Mouse (Mus musculus): ENCODE data around the gene Kcnn4. TPM values are rescaled to one million over a fixed set of nuclear protein-coding genes. Genes with fewer than 3 reads are reported as not detected.

Kcnn4 gene
- total and polyA plus RNA-seq, 2 experiments from 2014 or later = 0.27 to 0.81 TPM

DNA sequence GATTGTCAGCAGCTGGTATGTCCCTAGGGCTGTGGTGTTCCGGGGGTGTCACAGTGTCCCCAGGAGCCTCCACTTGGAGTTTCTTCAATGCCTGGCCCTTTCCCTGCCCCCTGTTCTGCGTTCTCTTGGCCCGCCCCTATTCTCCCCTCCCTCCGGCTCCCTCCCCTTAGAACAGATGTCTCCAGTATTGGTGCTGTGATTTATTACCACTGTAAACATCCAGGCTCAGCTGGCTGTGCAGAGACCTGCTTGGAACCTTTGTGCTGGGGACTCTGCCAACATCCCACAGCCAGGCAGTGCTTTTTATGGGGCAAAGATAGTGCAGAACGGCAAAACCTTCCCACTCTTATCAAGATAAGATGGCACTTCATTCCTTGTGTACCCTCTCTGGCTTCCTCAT, 21.0 kb downstream of the Kcnn4 start:
- Histone ChIP-seq H3K9ac (replicated peaks; ENCODE audit: low read length, poor library complexity, severe bottlenecking) (no peak overlapping the region), H3K9me3 (ENCODE audit: low read length) (no peaks in the 10 kb centered on the region), H3K4me3 (ENCODE audit: low read depth, low read length) (no peak overlapping the region), H3K4me2 (ENCODE audit: low read depth, low read length, poor library complexity, severe bottlenecking) (no peak overlapping the region), H3K27me3 (ENCODE audit: insufficient read depth, low read length) (no peaks in the 10 kb centered on the region), H3K27ac (ENCODE audit: low read depth, low read length) (no peak overlapping the region), H3K4me1 (ENCODE audit: insufficient read depth, low read length) (no peaks in the 10 kb centered on the region), H3K36me3 (ENCODE audit: insufficient read depth, low read length) (no peaks in the 10 kb centered on the region)
- WGBS = 49% methylated on average over 5 of the region's 5 CpGs
- no peak for TF ChIP-seq CTCF (IDR thresholded peaks at IDR 0.05)
- ATAC-seq (ENCODE audit: low FRiP score) (no peak), DNase-seq (ENCODE audit: low spot score) (peak; percentile 54)

DNA sequence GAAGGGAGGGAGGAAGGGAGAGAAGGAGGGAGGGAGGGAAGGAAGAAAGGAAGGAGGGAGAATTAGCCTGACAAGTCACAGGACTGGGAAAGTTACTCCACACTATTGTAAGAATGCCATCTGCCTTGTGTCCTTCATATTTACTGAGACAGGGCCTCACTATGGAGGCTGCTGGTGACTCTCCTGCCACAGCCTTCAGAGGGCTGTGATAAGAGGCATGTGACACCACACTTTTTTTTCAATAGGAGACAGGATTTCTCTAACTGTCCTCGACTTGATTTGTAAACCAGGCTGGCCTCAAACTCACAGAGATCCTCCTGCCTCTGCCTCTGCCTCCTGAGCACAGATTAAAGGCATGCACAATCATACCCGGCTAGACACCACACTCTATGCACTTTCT, 21.6 kb downstream of the Kcnn4 start:
- no peak for TF ChIP-seq CTCF (IDR thresholded peaks at IDR 0.05)
- Histone ChIP-seq H3K9ac (replicated peaks; ENCODE audit: low read length, poor library complexity, severe bottlenecking) (no peak overlapping the region), H3K36me3 (ENCODE audit: insufficient read depth, low read length) (no peaks in the 10 kb centered on the region), H3K4me1 (ENCODE audit: insufficient read depth, low read length) (no peaks in the 10 kb centered on the region), H3K9me3 (ENCODE audit: low read length) (no peaks in the 10 kb centered on the region), H3K4me3 (ENCODE audit: low read depth, low read length) (no peak overlapping the region), H3K27me3 (ENCODE audit: insufficient read depth, low read length) (no peaks in the 10 kb centered on the region), H3K27ac (ENCODE audit: low read depth, low read length) (no peak overlapping the region), H3K4me2 (ENCODE audit: low read depth, low read length, poor library complexity, severe bottlenecking) (no peak overlapping the region)
- WGBS = 66% methylated on average over 2 of the region's 2 CpGs
- DNase-seq (ENCODE audit: low spot score) = no peak
- ATAC-seq (ENCODE audit: low FRiP score) = no peak

DNA sequence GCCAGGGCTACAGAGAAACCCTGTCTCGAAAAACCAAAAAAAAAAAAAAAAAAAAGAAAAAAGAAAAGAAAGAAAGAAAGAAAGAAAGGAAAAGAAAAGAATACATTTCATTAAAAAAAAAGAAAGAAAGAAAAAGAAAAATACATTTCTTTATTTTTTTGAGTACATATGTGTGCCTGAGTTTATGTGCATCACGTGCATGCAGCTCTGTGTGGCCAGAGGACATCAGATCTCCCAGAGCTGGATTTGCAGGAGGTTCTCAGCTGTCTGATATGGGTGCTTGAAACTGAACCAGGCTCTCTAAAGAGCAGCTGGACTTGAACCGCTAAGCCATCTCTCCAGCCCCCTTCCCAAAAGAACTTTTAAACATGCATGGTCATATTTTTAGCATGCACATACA, 24.0 kb downstream of the Kcnn4 start:
- Histone ChIP-seq H3K27me3 (ENCODE audit: insufficient read depth, low read length) (no peaks in the 10 kb centered on the region), H3K36me3 (ENCODE audit: insufficient read depth, low read length) (no peaks in the 10 kb centered on the region), H3K27ac (ENCODE audit: low read depth, low read length) (no peak overlapping the region; the same call in 1 of the 2 replicates), H3K4me1 (ENCODE audit: insufficient read depth, low read length) (no peaks in the 10 kb centered on the region), H3K4me3 (ENCODE audit: low read depth, low read length) (no peak overlapping the region), H3K4me2 (ENCODE audit: low read depth, low read length, poor library complexity, severe bottlenecking) (no peak overlapping the region), H3K9me3 (ENCODE audit: low read length) (no peaks in the 10 kb centered on the region), H3K9ac (replicated peaks; ENCODE audit: low read length, poor library complexity, severe bottlenecking) (no peak overlapping the region)
- WGBS = 90% methylated on average over 2 of the region's 3 CpGs
- no peak for DNase-seq (ENCODE audit: low spot score)
- no peak for TF ChIP-seq CTCF (IDR thresholded peaks at IDR 0.05)
- ATAC-seq (ENCODE audit: low FRiP score) = no peak

DNA sequence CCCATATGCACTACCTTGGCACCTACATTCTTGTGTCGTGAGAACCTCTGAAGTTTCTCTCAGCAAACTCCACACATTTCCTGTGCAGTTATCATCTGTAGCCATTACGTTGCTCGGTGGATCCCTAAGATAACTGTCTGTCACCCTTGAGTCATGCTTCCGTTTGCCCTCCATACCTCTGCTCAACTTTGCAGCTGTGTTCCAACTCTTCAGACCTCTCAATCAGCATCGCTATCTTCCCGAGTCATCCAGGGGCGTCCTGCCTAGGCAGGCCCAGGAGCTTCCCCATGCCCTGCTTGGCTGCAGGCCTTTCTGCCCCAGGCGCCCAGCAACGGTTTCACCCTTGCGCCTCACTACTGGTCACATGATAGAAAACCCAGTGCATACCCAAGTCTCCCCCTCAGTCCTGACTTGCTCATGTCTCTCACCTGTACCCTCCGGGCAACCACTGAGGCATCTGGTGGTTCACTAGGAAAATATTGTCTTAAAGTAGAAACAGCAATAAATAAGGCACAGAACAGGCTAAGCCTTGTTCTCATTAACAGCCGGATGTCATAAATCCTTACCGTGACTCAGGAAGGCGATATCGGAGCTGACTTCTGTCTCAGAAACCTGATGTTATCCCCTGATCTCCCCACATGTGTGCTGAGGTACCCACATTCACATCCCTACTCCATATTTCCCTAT, 24.6 kb downstream of the Kcnn4 start:
- no peak overlapping the region for H3K4me3 ChIP-seq (ENCODE audit: low read depth, low read length)
- TF ChIP-seq CTCF (IDR thresholded peaks at IDR 0.05) = no peak
- no peak overlapping the region; the same call in 1 of the 2 replicates for H3K27ac ChIP-seq (ENCODE audit: low read depth, low read length)
- H3K36me3 ChIP-seq (ENCODE audit: insufficient read depth, low read length) = no peaks in the 10 kb centered on the region
- H3K9me3 ChIP-seq (ENCODE audit: low read length) = no peaks in the 10 kb centered on the region
- no peaks in the 10 kb centered on the region for H3K4me1 ChIP-seq (ENCODE audit: insufficient read depth, low read length)
- no peak overlapping the region for H3K4me2 ChIP-seq (ENCODE audit: low read depth, low read length, poor library complexity, severe bottlenecking)
- no peaks in the 10 kb centered on the region for H3K27me3 ChIP-seq (ENCODE audit: insufficient read depth, low read length)
- no peak for ATAC-seq (ENCODE audit: low FRiP score)
- DNase-seq (ENCODE audit: low spot score) = no peak
- WGBS = 86% methylated on average over 15 of the region's 15 CpGs
- no peak overlapping the region for H3K9ac ChIP-seq (replicated peaks; ENCODE audit: low read length, poor library complexity, severe bottlenecking)

DNA sequence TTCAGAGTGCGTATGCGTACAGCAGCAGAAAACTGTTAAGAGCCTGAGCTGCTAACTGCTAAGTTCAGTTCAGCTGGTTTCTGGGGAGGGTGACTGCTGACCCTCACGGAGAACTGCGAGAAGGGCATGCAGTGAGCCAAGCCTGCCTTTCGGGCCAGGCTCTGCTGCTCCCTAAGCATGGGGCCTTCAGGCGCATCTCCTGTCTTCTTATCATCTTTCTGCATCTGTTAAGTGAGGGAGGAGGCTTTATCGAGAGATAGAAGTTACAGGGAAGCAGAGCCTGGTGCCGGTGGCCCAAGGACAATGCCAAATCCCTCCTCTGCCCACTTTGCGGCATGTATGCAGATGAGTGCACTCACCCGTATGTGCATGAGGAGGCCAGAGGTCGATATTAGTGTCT, 26.8 kb downstream of the Kcnn4 start:
- TF ChIP-seq CTCF (IDR thresholded peaks at IDR 0.05) = no peak
- H3K9me3 ChIP-seq (ENCODE audit: low read length) = no peaks in the 10 kb centered on the region
- no peak for ATAC-seq (ENCODE audit: low FRiP score)
- no peaks in the 10 kb centered on the region for H3K27me3 ChIP-seq (ENCODE audit: insufficient read depth, low read length)
- H3K4me1 ChIP-seq (ENCODE audit: insufficient read depth, low read length) = no peaks in the 10 kb centered on the region
- H3K4me3 ChIP-seq (ENCODE audit: low read depth, low read length) = no peak overlapping the region
- WGBS = 82% methylated on average over 11 of the region's 11 CpGs
- H3K27ac ChIP-seq (ENCODE audit: low read depth, low read length) = no peak overlapping the region
- no peaks in the 10 kb centered on the region for H3K36me3 ChIP-seq (ENCODE audit: insufficient read depth, low read length)
- no peak overlapping the region for H3K4me2 ChIP-seq (ENCODE audit: low read depth, low read length, poor library complexity, severe bottlenecking)
- no peak overlapping the region for H3K9ac ChIP-seq (replicated peaks; ENCODE audit: low read length, poor library complexity, severe bottlenecking)
- DNase-seq (ENCODE audit: low spot score) = no peak

DNA sequence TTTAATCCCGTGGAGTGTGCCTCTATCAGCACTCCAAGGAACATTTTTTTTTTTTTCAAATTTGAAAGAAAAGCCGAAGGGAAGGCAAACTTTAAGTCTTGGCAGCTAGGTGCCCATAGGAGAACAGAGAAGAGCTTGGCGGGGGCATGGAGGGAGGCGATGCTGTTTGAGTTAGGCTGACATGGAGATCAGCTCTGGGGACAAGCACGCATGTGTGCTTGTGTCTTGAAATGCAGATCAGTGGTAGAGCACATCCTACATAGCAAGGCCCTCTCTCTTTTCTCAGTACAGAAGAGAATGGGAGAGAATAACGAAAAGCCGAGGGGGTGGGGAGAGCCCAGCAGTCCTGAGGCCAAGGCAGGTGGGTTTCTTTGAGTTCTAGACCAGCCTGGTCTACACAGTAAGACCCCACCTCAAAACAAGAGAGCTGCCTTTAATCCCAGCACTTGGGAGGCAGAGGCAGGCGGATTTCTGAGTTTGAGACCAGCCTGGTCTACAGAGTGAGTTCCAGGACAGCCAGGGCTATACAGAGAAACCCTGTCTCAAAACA, 28.4 kb downstream of the Kcnn4 start:
- Histone ChIP-seq H3K27me3 (ENCODE audit: insufficient read depth, low read length) (no peaks in the 10 kb centered on the region), H3K27ac (ENCODE audit: low read depth, low read length) (no peak overlapping the region), H3K4me2 (ENCODE audit: low read depth, low read length, poor library complexity, severe bottlenecking) (no peak overlapping the region), H3K4me3 (ENCODE audit: low read depth, low read length) (no peak overlapping the region), H3K9me3 (ENCODE audit: low read length) (no peaks in the 10 kb centered on the region), H3K9ac (replicated peaks; ENCODE audit: low read length, poor library complexity, severe bottlenecking) (no peak overlapping the region), H3K4me1 (ENCODE audit: insufficient read depth, low read length) (no peaks in the 10 kb centered on the region), H3K36me3 (ENCODE audit: insufficient read depth, low read length) (peaks cover 5% of the 10 kb centered on the region; the same call in 1 of the 2 replicates)
- TF ChIP-seq CTCF (IDR thresholded peaks at IDR 0.05) = no peak
- 95% methylated on average over 8 of the region's 8 CpGs for WGBS
- no peak for DNase-seq (ENCODE audit: low spot score)
- ATAC-seq (ENCODE audit: low FRiP score) = no peak

All from midbrain, postnatal 0 days (tissue).